Comparison of ENCODE assay signal across 1 mouse cellular context in genomic region chr3:144971553-144972270, GRCm38 (mm10).
TF ChIP-seq lines count a peak whose summit lies in the region.

No protein-coding gene starts in this region.

TF ChIP-seq in CH12.LX, 34 proteins besides CTCF, POLR2A, EP300 and RAD21 (continued from another document):
- TF ChIP-seq IRF4 (IDR thresholded peaks at IDR 0.05; ENCODE audit: low read depth, low read length) (peak; percentile 77), MAX (IDR thresholded peaks at IDR 0.05; ENCODE audit: low read length) (peak; percentile 45; the same call in 1 of the 2 replicates), ZC3H11A (IDR thresholded peaks at IDR 0.05; ENCODE audit: low read depth, low read length) (no peak)
